Mouse (Mus musculus) embryonic facial prominence, embryonic 12.5 days (tissue): ENCODE measurements around the gene Fras1. TPM values are rescaled to one million over a fixed set of nuclear protein-coding genes. Genes with fewer than 3 reads are reported as not detected.

ENCODE experiments used
- ATAC-seq: fragments of 200-750 bp; cut with Nextera tagmentation; 2 replicates; pipeline ENCODE4 v1.8.0; 2017; ENCODE audit not compliant: insufficient number of reproducible peaks, insufficient read depth, low FRiP score, low TSS enrichment
- H3K27ac ChIP-seq: fragments of 300-500 bp; sonication (generic); 2 replicates; pipeline ENCODE4 v1.5.1; 2016; ENCODE audit warnings: mild to moderate bottlenecking
- H3K27me3 ChIP-seq: fragments of 300-500 bp; sonication (generic); 2 replicates; pipeline ENCODE4 v1.6.1; 2016; ENCODE audit warnings: mild to moderate bottlenecking, moderate library complexity
- H3K36me3 ChIP-seq: fragments of 300-500 bp; sonication (generic); 2 replicates; pipeline ENCODE4 v1.6.1; 2016; ENCODE audit warnings: mild to moderate bottlenecking
- H3K4me1 ChIP-seq: fragments of 300-500 bp; sonication (generic); 2 replicates; pipeline ENCODE4 v1.6.1; 2016
- H3K4me2 ChIP-seq: fragments of 300-500 bp; sonication (generic); replicated peaks from 2 replicates; pipeline ENCODE4 v1.6.1; 2016; ENCODE audit warnings: mild to moderate bottlenecking, moderate library complexity
- H3K4me3 ChIP-seq: fragments of 300-500 bp; sonication (generic); 2 replicates; pipeline ENCODE4 v1.5.1; 2016; ENCODE audit warnings: mild to moderate bottlenecking
- H3K9ac ChIP-seq: fragments of 300-500 bp; sonication (generic); 2 replicates; pipeline ENCODE4 v1.6.1; 2016; ENCODE audit warnings: mild to moderate bottlenecking, moderate library complexity
- H3K9me3 ChIP-seq: fragments of 300-500 bp; sonication (generic); 2 replicates; pipeline ENCODE4 v1.6.1; 2016; ENCODE audit warnings: mild to moderate bottlenecking, moderate library complexity
- WGBS: fragments of 180-500 bp; shearing (Covaris S2); methylation state at CpG from one replicate; pipeline ENCODE4 v1.1.7; 2016; 5-methylcytosine and 5-hydroxymethylcytosine counted together
- polyA plus RNA-seq: library from polyadenylated mRNA; unstranded; fragments of >200 nt; fragmentation: Nextera tagmentation; extraction: Ambion mirVana; gene quantifications from 2 replicates; pipeline ENCODE4 v1.2.1, GENCODE M21; 2016

Gene Fras1
- polyA plus RNA-seq, 1 experiment from 2014 or later: 20.1 TPM

- WGBS: 75% methylated on average over 7 of the region's 7 CpGs
- Histone ChIP-seq H3K9ac (no peak overlapping the region), H3K27ac (no peak overlapping the region)
Observed at GRCm38 (mm10) chr5:96603974-96604769, 230.4 kb downstream of the Fras1 start.

DNA sequence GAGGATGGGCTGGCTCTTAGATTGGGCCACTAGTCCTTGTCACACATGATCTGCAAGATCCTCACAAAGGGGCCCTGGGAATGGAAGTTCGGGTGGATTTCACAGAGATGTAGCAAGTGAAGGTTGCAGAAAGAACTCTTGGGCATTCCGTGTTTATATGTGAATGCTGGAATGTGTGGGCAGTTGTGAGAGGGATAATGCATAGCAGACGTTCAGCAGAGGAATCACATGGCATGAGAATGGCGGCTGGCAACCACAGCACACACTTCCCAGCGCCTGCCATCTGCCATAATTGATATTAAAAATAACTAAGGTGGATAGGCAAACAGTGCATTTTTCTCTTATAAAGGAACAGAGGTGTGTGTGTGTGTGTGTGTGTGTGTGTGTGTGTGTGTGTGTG, 234.3 kb downstream of the Fras1 start:
- Histone ChIP-seq H3K4me2 (no peak overlapping the region), H3K36me3 (no peaks in the 10 kb centered on the region), H3K9ac (no peak overlapping the region), H3K27ac (no peak overlapping the region), H3K9me3 (no peaks in the 10 kb centered on the region), H3K4me3 (no peak overlapping the region), H3K27me3 (no peaks in the 10 kb centered on the region), H3K4me1 (peaks cover 16% of the 10 kb centered on the region; the same call in 1 of the 2 replicates)
- WGBS: 49% methylated on average over 5 of the region's 5 CpGs
- no peak for ATAC-seq

More at GRCm38 (mm10) chr5:96603974-96604769, 230.4 kb downstream of the Fras1 start:
- Histone ChIP-seq H3K4me3 (no peak overlapping the region), H3K36me3 (no peaks in the 10 kb centered on the region), H3K4me2 (no peak overlapping the region), H3K4me1 (peaks cover 16% of the 10 kb centered on the region; the same call in 1 of the 2 replicates), H3K9me3 (no peaks in the 10 kb centered on the region), H3K27me3 (no peaks in the 10 kb centered on the region)
- no peak for ATAC-seq

DNA sequence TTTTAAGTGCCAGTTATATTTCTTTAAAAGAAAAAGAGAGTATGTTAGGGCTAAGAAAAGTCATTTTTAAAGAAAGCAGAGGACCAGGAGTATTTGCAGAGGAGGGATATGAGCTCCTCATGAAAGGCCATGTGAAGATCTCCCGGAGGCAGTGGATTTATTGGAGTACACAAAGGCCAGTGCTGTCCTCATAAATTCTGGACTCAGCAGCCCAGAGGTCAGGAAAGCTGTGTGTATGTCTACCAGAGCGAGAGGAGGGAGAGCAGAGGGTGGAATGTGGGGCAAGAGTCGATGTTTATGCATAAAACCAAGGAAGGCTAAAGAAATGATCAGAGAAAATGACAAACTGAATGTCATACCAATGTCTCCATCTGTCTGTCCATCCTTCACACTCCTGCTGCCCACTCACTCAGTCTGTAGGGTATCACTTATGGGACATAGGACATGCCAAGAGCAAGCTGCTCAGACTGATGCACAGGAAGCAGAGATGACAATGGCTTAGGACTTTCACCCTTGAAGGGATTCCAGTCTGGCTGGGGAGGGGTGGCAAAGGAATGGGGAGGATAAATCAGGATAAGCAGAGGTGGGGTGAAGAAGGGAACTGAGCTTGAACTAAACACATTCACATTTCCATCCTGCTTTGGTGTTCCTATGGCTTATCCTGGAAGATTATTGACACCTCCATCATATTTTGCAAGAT, 235.0 kb downstream of the Fras1 start:
- Histone ChIP-seq H3K4me1 (peaks cover 16% of the 10 kb centered on the region; the same call in 1 of the 2 replicates), H3K4me3 (no peak overlapping the region), H3K27me3 (no peaks in the 10 kb centered on the region), H3K9ac (no peak overlapping the region), H3K4me2 (no peak overlapping the region), H3K9me3 (no peaks in the 10 kb centered on the region), H3K27ac (no peak overlapping the region), H3K36me3 (no peaks in the 10 kb centered on the region)
- 94% methylated on average over 3 of the region's 3 CpGs for WGBS
- no peak for ATAC-seq

DNA sequence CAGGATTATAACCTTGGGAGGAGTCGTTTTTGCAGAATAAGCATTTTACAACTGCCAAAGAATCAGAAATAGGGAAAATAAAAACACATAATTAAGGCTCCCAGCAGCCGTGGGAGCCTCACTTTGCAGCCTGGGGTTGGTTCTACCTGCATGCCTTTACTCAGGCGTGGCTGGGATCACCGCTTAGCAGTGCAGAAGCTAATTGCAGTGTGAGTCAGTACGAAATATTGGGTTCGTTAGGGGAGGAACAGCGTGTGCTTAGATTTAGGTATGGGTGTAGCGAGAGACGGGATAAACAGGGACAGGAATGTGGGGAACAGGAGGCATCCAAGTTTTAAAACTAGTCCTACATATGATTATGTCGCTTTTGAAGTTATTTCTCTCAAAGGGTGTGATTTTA, 238.3 kb downstream of the Fras1 start:
- H3K27ac ChIP-seq: no peak overlapping the region
- H3K27me3 ChIP-seq: no peaks in the 10 kb centered on the region
- H3K4me3 ChIP-seq: no peak overlapping the region
- no peak overlapping the region for H3K4me2 ChIP-seq
- no peak for ATAC-seq
- WGBS: 83% methylated on average over 10 of the region's 10 CpGs
- no peaks in the 10 kb centered on the region for H3K9me3 ChIP-seq
- peaks cover 14% of the 10 kb centered on the region; the same call in 1 of the 2 replicates for H3K4me1 ChIP-seq
- no peak overlapping the region for H3K9ac ChIP-seq
- no peaks in the 10 kb centered on the region for H3K36me3 ChIP-seq

GRCm38 (mm10) chr5:96616954-96617646, 243.3 kb downstream of the Fras1 start:
- H3K27me3 ChIP-seq: no peaks in the 10 kb centered on the region
- H3K4me1 ChIP-seq: peaks cover 4% of the 10 kb centered on the region; the same call in 1 of the 2 replicates
- no peak overlapping the region for H3K4me3 ChIP-seq
- H3K36me3 ChIP-seq: 0 out of 2 replicates have a peak, but pooled peaks cover 3% of the 10 kb centered on the region
- no peak overlapping the region for H3K4me2 ChIP-seq
- WGBS: 45% methylated on average over 6 of the region's 6 CpGs
- no peaks in the 10 kb centered on the region for H3K9me3 ChIP-seq
- ATAC-seq: 0 out of 2 replicates have a peak, but pooled peaks have one; percentile 69
- 0 out of 2 replicates have a peak overlapping the region, but pooled peaks have one; percentile 17 for H3K27ac ChIP-seq
- no peak overlapping the region for H3K9ac ChIP-seq

GRCm38 (mm10) chr5:96618008-96618407, 244.3 kb downstream of the Fras1 start:
- Histone ChIP-seq H3K4me2 (no peak overlapping the region), H3K27me3 (no peaks in the 10 kb centered on the region), H3K9ac (no peak overlapping the region), H3K4me1 (peaks cover 4% of the 10 kb centered on the region; the same call in 1 of the 2 replicates), H3K4me3 (no peak overlapping the region), H3K9me3 (no peaks in the 10 kb centered on the region), H3K27ac (no peak overlapping the region), H3K36me3 (0 out of 2 replicates have a peak, but pooled peaks cover 3% of the 10 kb centered on the region)
- WGBS: 64% methylated on average over 2 of the region's 2 CpGs
- no peak for ATAC-seq

- 0 out of 2 replicates have a peak, but pooled peaks cover 3% of the 10 kb centered on the region for H3K36me3 ChIP-seq
- H3K4me2 ChIP-seq: no peak overlapping the region
- WGBS: 79% methylated on average over 2 of the region's 2 CpGs
- no peaks in the 10 kb centered on the region for H3K27me3 ChIP-seq
- no peak overlapping the region for H3K9ac ChIP-seq
- no peaks in the 10 kb centered on the region for H3K9me3 ChIP-seq
- H3K4me3 ChIP-seq: no peak overlapping the region
- peaks cover 4% of the 10 kb centered on the region; the same call in 1 of the 2 replicates for H3K4me1 ChIP-seq
- ATAC-seq: no peak
- no peak overlapping the region for H3K27ac ChIP-seq
Observed at GRCm38 (mm10) chr5:96620209-96620608, 246.5 kb downstream of the Fras1 start.

- WGBS: 88% methylated on average over 5 of the region's 5 CpGs
- H3K9ac ChIP-seq: no peak overlapping the region
- no peak for ATAC-seq
Observed at GRCm38 (mm10) chr5:96620618-96621017, 246.9 kb downstream of the Fras1 start.

GRCm38 (mm10) chr5:96622604-96623352, 249.0 kb downstream of the Fras1 start:
- Histone ChIP-seq H3K27ac (no peak overlapping the region), H3K9me3 (no peaks in the 10 kb centered on the region), H3K4me2 (no peak overlapping the region), H3K4me3 (no peak overlapping the region), H3K4me1 (no peaks in the 10 kb centered on the region), H3K9ac (no peak overlapping the region), H3K36me3 (0 out of 2 replicates have a peak, but pooled peaks cover 3% of the 10 kb centered on the region), H3K27me3 (no peaks in the 10 kb centered on the region)
- ATAC-seq: no peak
- WGBS: 60% methylated on average over 5 of the region's 5 CpGs

More at GRCm38 (mm10) chr5:96620618-96621017, 246.9 kb downstream of the Fras1 start:
- Histone ChIP-seq H3K4me2 (no peak overlapping the region), H3K9me3 (no peaks in the 10 kb centered on the region), H3K4me1 (peaks cover 4% of the 10 kb centered on the region; the same call in 1 of the 2 replicates), H3K27ac (no peak overlapping the region), H3K27me3 (no peaks in the 10 kb centered on the region), H3K36me3 (0 out of 2 replicates have a peak, but pooled peaks cover 3% of the 10 kb centered on the region), H3K4me3 (no peak overlapping the region)

DNA sequence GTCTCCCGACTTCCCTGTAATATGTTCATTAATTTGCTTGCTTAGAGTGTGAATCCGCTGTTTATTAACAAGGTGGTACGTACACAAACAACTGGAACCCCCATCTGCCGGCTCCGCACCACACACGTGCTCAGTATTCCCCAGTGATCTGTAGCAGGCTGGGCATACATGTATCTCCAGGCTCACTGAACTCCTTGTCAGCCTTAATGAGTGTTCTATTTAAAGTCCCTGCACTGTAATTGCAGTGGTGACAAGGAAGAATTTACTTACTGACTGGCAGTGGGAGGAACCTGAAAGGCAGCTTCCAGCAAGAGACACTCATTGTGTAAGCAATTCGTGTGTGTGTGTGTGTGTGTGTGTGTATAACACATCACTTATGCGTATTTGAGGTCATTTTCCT, 256.1 kb downstream of the Fras1 start:
- no peak for ATAC-seq
- no peak overlapping the region for H3K4me3 ChIP-seq
- H3K27me3 ChIP-seq: no peaks in the 10 kb centered on the region
- no peak overlapping the region for H3K9ac ChIP-seq
- H3K4me1 ChIP-seq: no peaks in the 10 kb centered on the region
- 69% methylated on average over 8 of the region's 8 CpGs for WGBS
- no peak overlapping the region for H3K27ac ChIP-seq
- no peaks in the 10 kb centered on the region for H3K36me3 ChIP-seq
- no peaks in the 10 kb centered on the region for H3K9me3 ChIP-seq
- no peak overlapping the region for H3K4me2 ChIP-seq
